Mouse (Mus musculus) urinary bladder, postnatal 10 days (tissue): ENCODE measurements around the gene Hjurp.

ENCODE experiments used
- DNase-seq: peaks from one replicate; pipeline ENCODE4 v3.0.0; 2022; ENCODE audit warnings: low spot score

Hjurp gene

DNA sequence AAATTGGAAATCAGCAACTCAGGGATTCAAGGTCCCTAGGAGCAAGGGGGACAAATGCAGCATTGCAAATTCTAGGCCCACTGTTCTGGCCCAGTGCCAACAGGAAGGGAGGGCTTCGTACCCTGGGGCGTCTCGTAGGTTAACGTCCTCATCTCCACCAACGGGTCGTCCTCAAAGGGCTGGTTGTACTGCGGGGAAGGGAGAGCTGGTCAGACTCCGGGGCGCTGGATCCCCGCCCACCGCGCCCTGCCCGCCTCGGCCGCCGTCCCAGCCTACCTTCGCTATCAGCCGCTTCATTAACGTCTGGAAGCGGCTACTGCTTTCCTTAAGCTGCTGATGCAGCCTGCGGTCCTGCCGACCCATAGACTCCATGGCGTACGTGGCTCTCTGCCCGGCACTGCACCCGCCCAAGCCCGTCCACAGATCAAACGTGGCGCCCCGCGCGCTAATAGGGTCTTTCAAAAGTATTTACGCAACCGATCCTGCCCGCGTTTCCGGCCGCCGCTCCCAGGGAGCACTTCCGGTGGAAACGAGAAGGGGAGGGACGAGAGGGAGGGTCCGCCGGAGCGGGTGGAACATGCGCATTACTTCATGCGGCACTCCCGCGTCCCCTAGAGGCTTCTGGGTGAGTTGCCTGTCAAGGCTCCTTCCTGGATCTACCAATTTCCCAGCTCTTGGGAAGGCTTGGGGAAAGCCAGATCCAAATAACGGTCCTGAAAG is at the start of gene Hjurp, which contains the start of gene Trpm8:
Hjurp (minus strand) TSS at position 536 of the 720 bp plus-strand sequence.
Trpm8 (plus strand) TSS at position 564 of the 720 bp plus-strand sequence.
- DNase-seq: peak; percentile 100

DNA sequence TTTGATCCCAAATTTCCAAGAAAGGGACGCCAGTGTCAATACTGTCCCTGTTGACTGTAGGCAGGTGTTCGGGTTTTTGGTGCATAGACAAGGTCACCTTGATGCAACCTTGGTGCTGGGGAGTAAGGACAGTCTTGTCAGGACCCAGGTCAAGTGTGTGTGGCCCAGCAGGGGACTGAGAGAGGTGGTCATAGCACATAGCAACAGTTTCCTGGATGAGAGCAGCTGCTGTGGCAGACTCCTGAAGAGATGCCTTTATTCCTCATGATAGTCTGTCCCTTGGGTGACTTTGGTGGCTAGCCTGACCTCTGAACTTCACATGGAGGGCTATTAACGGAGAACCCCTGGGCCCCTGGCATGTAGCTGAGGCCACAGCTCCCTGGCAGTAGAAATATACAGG is 45.7 kb upstream of the Hjurp start:
- DNase-seq: no peak

DNA sequence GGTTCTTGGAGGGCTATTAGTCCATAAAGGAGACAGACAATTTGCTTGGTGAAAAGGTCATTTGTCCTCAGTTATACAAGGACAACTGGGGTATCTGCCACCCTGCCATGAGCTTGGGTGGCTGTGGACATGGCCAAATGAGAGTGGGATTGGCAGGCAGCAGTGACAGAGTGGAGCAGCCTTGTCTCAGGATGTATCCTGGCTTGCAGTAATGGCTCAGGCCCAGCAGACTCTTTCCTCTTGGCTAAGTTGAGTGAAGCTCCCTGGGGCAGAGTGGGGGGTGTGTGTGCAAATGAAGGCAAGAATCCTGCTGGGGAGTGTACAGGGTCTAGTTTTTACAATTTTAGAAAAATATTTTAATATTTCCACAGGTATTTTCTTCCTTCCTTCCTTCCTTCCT is 44.7 kb upstream of the Hjurp start:
- DNase-seq: no peak

- DNase-seq: no peak
Measured at GRCm38 (mm10) chr1:88320821-88321395, 43.5 kb upstream of the Hjurp start.

DNA sequence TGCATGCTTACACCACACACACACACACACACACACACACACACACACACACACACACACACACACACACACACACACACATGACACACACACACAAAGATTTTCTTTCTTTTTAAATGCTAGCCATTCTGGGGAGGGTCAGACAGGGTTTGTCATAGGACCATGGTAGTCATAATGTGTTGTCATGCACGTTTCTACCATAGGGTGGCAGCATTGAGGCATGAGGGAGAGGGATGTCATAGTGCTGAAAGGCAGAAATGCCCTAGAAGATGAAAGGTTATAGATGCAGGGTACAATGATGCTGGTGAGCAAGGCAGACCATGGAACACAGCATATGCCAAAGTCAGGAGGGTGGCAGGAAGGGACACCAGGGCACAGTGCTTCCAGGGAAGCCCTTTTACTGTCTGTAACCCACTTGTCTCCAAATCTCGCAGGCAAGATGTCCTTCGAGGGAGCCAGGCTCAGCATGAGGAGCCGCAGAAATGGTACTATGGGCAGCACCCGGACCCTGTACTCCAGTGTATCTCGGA is 41.2 kb upstream of the Hjurp start:
- no peak for DNase-seq

- DNase-seq: no peak
Measured at GRCm38 (mm10) chr1:88317279-88317678, 39.8 kb upstream of the Hjurp start.

DNA sequence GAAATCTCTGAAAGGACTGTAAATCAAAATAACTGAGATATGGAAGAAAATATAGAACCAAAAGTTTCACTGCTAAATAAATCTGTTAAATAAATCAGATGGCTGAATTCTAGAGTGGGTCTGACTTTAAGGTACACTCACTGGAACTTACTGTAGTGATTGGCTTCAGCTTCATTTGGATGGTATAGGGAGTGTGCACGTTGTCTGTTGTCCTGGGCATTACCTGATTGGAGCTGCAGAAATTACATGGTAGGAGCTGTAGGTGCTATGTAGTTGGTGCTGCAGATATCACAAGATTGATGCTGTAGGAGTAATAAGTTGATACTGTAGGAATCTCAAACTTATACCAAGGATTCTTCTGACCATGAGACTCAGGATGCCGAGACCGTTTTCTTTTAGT is 32.9 kb upstream of the Hjurp start:
- DNase-seq: no peak

- DNase-seq: no peak
Measured at GRCm38 (mm10) chr1:88309905-88310304, 32.5 kb upstream of the Hjurp start.

GRCm38 (mm10) chr1:88309020-88309419 is 31.6 kb upstream of the Hjurp start:
- no peak for DNase-seq

GRCm38 (mm10) chr1:88307180-88307579 is 29.7 kb upstream of the Hjurp start:
- DNase-seq: no peak

DNA sequence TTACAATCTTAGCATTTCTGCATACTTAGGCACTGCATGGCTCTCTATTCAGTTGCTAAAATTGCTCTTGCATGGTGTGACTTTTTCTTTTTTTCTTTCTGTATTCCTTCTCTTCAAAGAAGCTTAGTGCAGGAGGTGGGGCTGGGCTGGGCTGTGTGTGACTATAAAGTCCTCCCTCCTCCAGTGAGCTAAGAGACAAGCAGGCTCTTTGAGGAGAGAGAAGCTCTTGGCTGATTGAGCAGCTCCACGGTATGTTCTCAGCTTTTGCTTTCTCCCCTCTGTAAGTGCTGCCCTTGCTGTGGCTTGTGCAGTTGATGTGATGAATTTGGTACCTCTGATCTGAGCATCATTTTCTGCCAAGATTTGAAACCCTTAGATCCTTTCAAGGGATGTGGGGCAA is 29.1 kb upstream of the Hjurp start:
- DNase-seq: no peak

DNA sequence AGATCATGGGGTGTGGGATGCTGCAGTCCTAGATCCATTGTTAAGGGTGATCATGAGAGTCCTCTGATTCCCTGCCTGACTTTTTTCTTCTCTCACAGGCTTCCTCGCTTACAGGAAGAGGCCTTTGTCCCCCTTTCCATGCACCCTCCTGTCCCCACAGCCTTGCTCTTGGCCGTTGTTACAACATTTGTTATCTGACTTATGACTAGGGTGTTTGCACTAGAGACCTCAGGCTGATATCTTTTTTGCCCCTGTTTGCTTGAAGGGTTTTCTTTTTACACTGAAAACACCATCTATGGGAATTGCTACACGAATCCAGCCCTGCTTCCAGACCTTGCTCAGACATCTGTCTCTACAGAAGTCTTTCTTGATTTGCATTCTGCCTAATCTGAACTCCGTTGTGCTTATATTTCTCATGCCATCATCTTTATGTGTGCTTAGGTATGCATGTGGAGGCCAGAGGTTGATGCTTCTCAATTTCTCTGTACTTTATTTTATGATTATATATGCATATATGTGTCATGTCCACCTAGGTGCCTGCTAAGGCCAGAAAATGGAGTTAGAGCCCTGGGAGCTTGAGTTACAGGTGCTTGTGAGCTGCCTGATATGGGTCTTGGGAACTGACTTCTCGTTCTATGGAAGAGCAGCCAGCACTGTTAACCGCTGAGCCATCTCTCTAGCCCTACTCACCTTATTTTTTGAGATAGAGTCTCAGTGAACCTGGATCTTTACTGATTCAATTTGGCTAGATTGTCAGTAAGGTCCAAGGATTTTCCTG is 27.8 kb upstream of the Hjurp start:
- no peak for DNase-seq

DNA sequence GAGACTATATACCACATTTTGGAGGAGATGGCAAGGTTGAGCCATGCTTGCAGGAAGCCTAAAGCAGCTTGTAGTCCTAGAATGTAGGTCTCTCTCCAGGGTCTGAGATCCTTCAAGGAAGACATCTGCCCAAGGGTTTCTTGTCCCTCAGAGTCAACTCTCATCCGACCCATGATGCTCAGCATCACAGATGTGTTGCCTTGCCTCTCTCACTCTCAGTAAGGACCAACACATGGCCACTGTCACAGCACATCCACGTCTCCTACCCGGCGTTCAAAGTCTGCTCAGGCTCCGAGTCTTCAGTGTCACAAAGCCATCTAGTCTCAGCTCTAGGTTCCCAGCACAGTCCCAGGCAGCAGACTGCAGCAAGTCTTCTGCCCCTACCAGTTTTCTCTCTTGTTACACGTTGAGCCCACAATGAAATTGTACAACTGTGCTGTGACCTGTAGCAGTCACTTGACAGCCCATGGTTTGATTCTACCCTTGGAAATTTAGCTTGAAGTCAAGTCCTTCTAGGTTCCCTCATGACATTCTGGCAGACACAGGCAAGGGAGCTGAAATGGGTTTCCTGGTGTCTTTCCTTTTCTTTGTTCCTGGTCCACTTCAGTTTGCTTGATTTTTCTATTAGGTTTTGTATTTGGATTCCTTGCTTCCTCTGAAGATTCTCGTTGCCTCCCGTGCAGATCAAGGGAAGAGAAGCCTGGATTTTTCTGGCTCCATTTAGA is 27.0 kb upstream of the Hjurp start:
- no peak for DNase-seq

DNA sequence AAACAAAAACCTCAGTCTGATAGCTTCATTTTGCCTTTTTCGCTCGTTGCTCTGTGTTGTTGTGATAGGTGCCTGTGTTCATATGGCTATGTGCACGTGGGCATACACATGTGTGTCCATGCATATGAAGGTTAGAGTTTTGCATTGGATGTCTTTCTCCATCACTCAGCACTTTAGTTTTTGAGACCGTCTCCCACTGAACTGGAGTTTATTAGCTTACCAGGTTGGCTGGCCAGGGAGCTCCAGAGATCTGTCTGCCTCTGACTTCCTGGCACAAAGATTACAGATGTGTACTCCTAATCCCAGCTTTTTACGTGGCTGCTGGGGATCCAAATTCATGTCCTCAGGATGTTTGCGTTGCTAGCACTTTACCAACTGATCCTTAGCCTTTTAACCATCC is 26.3 kb upstream of the Hjurp start:
- DNase-seq: no peak

GRCm38 (mm10) chr1:88302057-88302740 is 24.8 kb upstream of the Hjurp start:
- no peak for DNase-seq

- peak; percentile 39 for DNase-seq
Measured at GRCm38 (mm10) chr1:88301121-88302014, 23.9 kb upstream of the Hjurp start.

DNA sequence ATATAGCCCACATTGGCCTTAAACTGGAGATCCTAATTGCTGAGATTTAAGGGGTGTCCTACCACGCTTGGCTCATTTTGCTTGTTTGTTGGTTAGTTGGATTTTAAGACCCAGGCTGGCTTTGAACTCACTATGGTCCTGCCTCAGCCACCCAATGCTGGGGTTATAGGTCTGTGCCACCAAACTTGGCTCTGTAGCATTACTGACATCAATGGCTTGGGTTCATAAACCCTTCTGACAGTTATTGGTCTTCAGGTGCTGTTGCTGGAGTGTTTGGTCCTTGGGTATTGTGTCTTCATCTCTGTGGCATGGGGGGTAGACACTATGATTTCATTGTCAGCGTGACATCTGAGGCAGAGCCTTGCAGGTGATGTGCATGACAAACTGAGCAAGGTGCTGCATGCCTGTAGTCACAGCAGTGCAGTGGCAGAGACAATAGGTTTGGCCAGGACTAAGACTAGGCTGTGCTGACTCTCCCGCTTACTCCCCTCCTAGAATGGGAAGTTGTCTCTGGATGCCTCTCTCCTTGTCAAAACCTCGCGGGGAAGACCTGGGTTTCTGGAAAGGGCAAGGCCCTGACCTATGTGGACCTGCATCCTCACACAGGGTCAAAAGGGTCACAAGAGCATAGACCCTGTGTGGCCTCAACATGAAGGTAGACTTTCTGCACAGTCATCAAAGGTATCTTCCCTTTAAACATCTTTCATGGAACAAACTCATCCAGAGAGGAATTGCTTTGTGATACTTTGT is 23.0 kb upstream of the Hjurp start:
- DNase-seq: no peak

- no peak for DNase-seq
Measured at GRCm38 (mm10) chr1:88299529-88299945, 22.1 kb upstream of the Hjurp start.

- no peak for DNase-seq
Measured at GRCm38 (mm10) chr1:88298686-88299528, 21.5 kb upstream of the Hjurp start.
